Mouse (Mus musculus) stomach, embryonic 14.5 days (tissue): ENCODE measurements at regions not wholly inside any gene's neighbourhood (a gene's known extent, or its start where the extent isn't known, plus 50 kb on each side); places are given as distances from the start of the nearest gene placed in this dataset.
A peak's percentile ranks its signal among the peaks of the same experiment; 100 is the strongest.

ENCODE experiments used
- ATAC-seq: fragments of 200-750 bp; cut with Nextera tagmentation; 2 replicates; pipeline ENCODE4 v1.8.0; 2017; ENCODE audit warnings: low read depth, moderate TSS enrichment; ENCODE audit not compliant: insufficient number of reproducible peaks, insufficient read depth, low FRiP score
- H3K27ac ChIP-seq: fragments of 300-500 bp; sonication (generic); 2 replicates; pipeline ENCODE4 v1.5.1; 2014; ENCODE audit warnings: mild to moderate bottlenecking, low read length, moderate library complexity, mixed read lengths
- H3K27me3 ChIP-seq: fragments of 300-500 bp; sonication (generic); 2 replicates; pipeline ENCODE4 v1.6.1; 2014; ENCODE audit warnings: low read length, control low read depth, mixed read lengths; ENCODE audit not compliant: control insufficient read depth, insufficient read depth
- H3K36me3 ChIP-seq: fragments of 300-500 bp; sonication (generic); 2 replicates; pipeline ENCODE4 v1.6.1; 2014; ENCODE audit warnings: mild to moderate bottlenecking, control low read depth, low read length, moderate library complexity, mixed read lengths; ENCODE audit not compliant: control insufficient read depth, insufficient read depth
- H3K4me1 ChIP-seq: fragments of 300-500 bp; sonication (generic); 2 replicates; pipeline ENCODE4 v1.6.1; 2014; ENCODE audit warnings: low read length, control low read depth, mixed read lengths; ENCODE audit not compliant: control insufficient read depth, insufficient read depth
- H3K4me2 ChIP-seq: fragments of 300-500 bp; sonication (generic); replicated peaks from 2 replicates; pipeline ENCODE4 v1.6.1; 2014; ENCODE audit warnings: low read depth, low read length, control low read depth
- H3K4me3 ChIP-seq: fragments of 300-500 bp; sonication (generic); 2 replicates; pipeline ENCODE4 v1.5.1; 2014; ENCODE audit warnings: low read depth, low read length, control low read depth
- H3K9ac ChIP-seq: fragments of 300-500 bp; sonication (generic); replicated peaks from 2 replicates; pipeline ENCODE4 v1.6.1; 2014; ENCODE audit warnings: low read depth, mild to moderate bottlenecking, control low read depth, low read length, moderate library complexity, mixed read lengths
- H3K9me3 ChIP-seq: fragments of 300-500 bp; sonication (generic); 2 replicates; pipeline ENCODE4 v1.6.1; 2016; ENCODE audit warnings: low read depth, low read length, control low read depth; ENCODE audit not compliant: control insufficient read depth
- WGBS: fragments of 180-500 bp; shearing (Covaris S2); extraction: QIAGEN DNeasy Blood & Tissue Kit; methylation state at CpG from one replicate; pipeline ENCODE4 v1.1.7; 2014; 5-methylcytosine and 5-hydroxymethylcytosine counted together

- Histone ChIP-seq H3K9me3 (no peaks in the 10 kb centered on the region), H3K4me3 (no peak overlapping the region), H3K27me3 (no peaks in the 10 kb centered on the region), H3K27ac (no peak overlapping the region), H3K4me2 (no peak overlapping the region), H3K36me3 (no peaks in the 10 kb centered on the region), H3K9ac (no peak overlapping the region), H3K4me1 (no peaks in the 10 kb centered on the region)
- no peak for ATAC-seq
- WGBS = 59% methylated on average over 12 of the region's 12 CpGs
Observed at GRCm38 (mm10) chr7:73191388-73192278, 183.7 kb upstream of the Rgma start.

GRCm38 (mm10) chr7:73192839-73193238 lies 182.5 kb upstream of the Rgma start:
- Histone ChIP-seq H3K4me1 (no peaks in the 10 kb centered on the region), H3K9ac (no peak overlapping the region), H3K9me3 (no peaks in the 10 kb centered on the region), H3K27ac (no peak overlapping the region), H3K4me3 (no peak overlapping the region), H3K4me2 (no peak overlapping the region), H3K36me3 (no peaks in the 10 kb centered on the region), H3K27me3 (no peaks in the 10 kb centered on the region)
- 86% methylated on average over 7 of the region's 7 CpGs for WGBS
- no peak for ATAC-seq

- H3K9ac ChIP-seq = no peak overlapping the region
- H3K27me3 ChIP-seq = no peaks in the 10 kb centered on the region
- no peak overlapping the region for H3K4me2 ChIP-seq
- no peak for ATAC-seq
- H3K9me3 ChIP-seq = no peaks in the 10 kb centered on the region; the same call in 1 of the 2 replicates
- no peak overlapping the region for H3K4me3 ChIP-seq
- H3K4me1 ChIP-seq = 0 out of 2 replicates have a peak, but pooled peaks cover 6% of the 10 kb centered on the region
- WGBS = 43% methylated on average over 4 of the region's 4 CpGs
- no peak overlapping the region for H3K27ac ChIP-seq
- no peaks in the 10 kb centered on the region for H3K36me3 ChIP-seq
Observed at GRCm38 (mm10) chr7:73195306-73195705, 180.0 kb upstream of the Rgma start.

GRCm38 (mm10) chr7:73196851-73197531 lies 178.3 kb upstream of the Rgma start:
- Histone ChIP-seq H3K27me3 (no peaks in the 10 kb centered on the region), H3K36me3 (no peaks in the 10 kb centered on the region), H3K4me3 (no peak overlapping the region), H3K27ac (no peak overlapping the region), H3K9me3 (no peaks in the 10 kb centered on the region; the same call in 1 of the 2 replicates), H3K4me1 (0 out of 2 replicates have a peak, but pooled peaks cover 6% of the 10 kb centered on the region), H3K4me2 (no peak overlapping the region), H3K9ac (no peak overlapping the region)
- ATAC-seq = peak; percentile 56; the same call in 1 of the 2 replicates
- WGBS = 78% methylated on average over 12 of the region's 12 CpGs

GRCm38 (mm10) chr7:73198069-73198468 lies 177.2 kb upstream of the Rgma start:
- no peaks in the 10 kb centered on the region; the same call in 1 of the 2 replicates for H3K9me3 ChIP-seq
- H3K4me3 ChIP-seq = no peak overlapping the region
- no peak overlapping the region for H3K27ac ChIP-seq
- no peak overlapping the region for H3K4me2 ChIP-seq
- H3K27me3 ChIP-seq = no peaks in the 10 kb centered on the region
- H3K4me1 ChIP-seq = 0 out of 2 replicates have a peak, but pooled peaks cover 6% of the 10 kb centered on the region
- ATAC-seq = no peak
- no peaks in the 10 kb centered on the region for H3K36me3 ChIP-seq
- H3K9ac ChIP-seq = no peak overlapping the region
- 53% methylated on average over 5 of the region's 5 CpGs for WGBS

- Histone ChIP-seq H3K4me1 (0 out of 2 replicates have a peak, but pooled peaks cover 6% of the 10 kb centered on the region), H3K4me2 (no peak overlapping the region), H3K36me3 (no peaks in the 10 kb centered on the region), H3K27ac (no peak overlapping the region), H3K27me3 (no peaks in the 10 kb centered on the region), H3K4me3 (no peak overlapping the region), H3K9me3 (no peaks in the 10 kb centered on the region; the same call in 1 of the 2 replicates), H3K9ac (no peak overlapping the region)
- ATAC-seq = no peak
- WGBS = 80% methylated on average over 6 of the region's 6 CpGs
Observed at GRCm38 (mm10) chr7:73199967-73200366, 175.3 kb upstream of the Rgma start.

GRCm38 (mm10) chr7:73201330-73201729 lies 174.0 kb upstream of the Rgma start:
- Histone ChIP-seq H3K27me3 (no peaks in the 10 kb centered on the region), H3K9ac (no peak overlapping the region), H3K36me3 (no peaks in the 10 kb centered on the region), H3K4me1 (0 out of 2 replicates have a peak, but pooled peaks cover 6% of the 10 kb centered on the region), H3K4me2 (no peak overlapping the region), H3K27ac (no peak overlapping the region), H3K9me3 (no peaks in the 10 kb centered on the region; the same call in 1 of the 2 replicates), H3K4me3 (no peak overlapping the region)
- 83% methylated on average over 6 of the region's 6 CpGs for WGBS
- ATAC-seq = no peak

- WGBS = 55% methylated on average over 7 of the region's 7 CpGs
- no peak for ATAC-seq
- H3K27ac ChIP-seq = no peak overlapping the region
Observed at GRCm38 (mm10) chr7:73206922-73207811, 168.1 kb upstream of the Rgma start.

More at GRCm38 (mm10) chr7:73206922-73207811, 168.1 kb upstream of the Rgma start:
- H3K4me3 ChIP-seq = no peak overlapping the region
- no peaks in the 10 kb centered on the region for H3K36me3 ChIP-seq
- H3K27me3 ChIP-seq = no peaks in the 10 kb centered on the region
- no peak overlapping the region for H3K9ac ChIP-seq
- no peak overlapping the region for H3K4me2 ChIP-seq
- no peaks in the 10 kb centered on the region for H3K9me3 ChIP-seq
- H3K4me1 ChIP-seq = peaks cover 14% of the 10 kb centered on the region
